Mouse (Mus musculus): ENCODE data around the gene Zfp428. TPM values are rescaled to one million over a fixed set of nuclear protein-coding genes. Genes with fewer than 3 reads are reported as not detected.

Gene Zfp428
- polyA plus RNA-seq, 1 experiment from 2014 or later = 201 TPM

- peak overlapping the region; percentile 49 for H3K4me3 ChIP-seq (replicated peaks; ENCODE audit: low read length)
- DNase-seq (ENCODE audit: low spot score) = no peak
- H3K27ac ChIP-seq = no peak overlapping the region
- no peak for ATAC-seq (ENCODE audit: low FRiP score)
- no peaks in the 10 kb centered on the region for H3K9me3 ChIP-seq (ENCODE audit: control insufficient read depth, low read length)
- H3K9ac ChIP-seq = peak overlapping the region; percentile 60
- 37% methylated on average over 13 of the region's 13 CpGs for WGBS
- peak overlapping the region; percentile 58 for H3K4me2 ChIP-seq (replicated peaks)
- peaks cover 28% of the 10 kb centered on the region for H3K36me3 ChIP-seq (replicated peaks; ENCODE audit: control insufficient read depth, insufficient read depth)
- peaks cover 5% of the 10 kb centered on the region for H3K4me1 ChIP-seq (replicated peaks; ENCODE audit: control insufficient read depth, insufficient read depth, low read length)
- H3K27me3 ChIP-seq (ENCODE audit: control insufficient read depth, insufficient read depth, low read length) = no peaks in the 10 kb centered on the region
Observed at GRCm38 (mm10) chr7:24547534-24548036, 40.8 kb downstream of the Zfp428 start.

GRCm38 (mm10) chr7:24551985-24552759 is 45.4 kb downstream of the Zfp428 start:
- H3K4me2 ChIP-seq (replicated peaks) = no peak overlapping the region
- H3K27ac ChIP-seq = no peak overlapping the region
- H3K36me3 ChIP-seq (replicated peaks; ENCODE audit: control insufficient read depth, insufficient read depth) = peaks cover 37% of the 10 kb centered on the region
- WGBS = 90% methylated on average over 12 of the region's 12 CpGs
- no peaks in the 10 kb centered on the region for H3K27me3 ChIP-seq (ENCODE audit: control insufficient read depth, insufficient read depth, low read length)
- no peak overlapping the region for H3K9ac ChIP-seq
- DNase-seq (ENCODE audit: low spot score) (no peak), ATAC-seq (ENCODE audit: low FRiP score) (no peak)
- no peaks in the 10 kb centered on the region for H3K9me3 ChIP-seq (ENCODE audit: control insufficient read depth, low read length)
- H3K4me1 ChIP-seq (replicated peaks; ENCODE audit: control insufficient read depth, insufficient read depth, low read length) = no peaks in the 10 kb centered on the region; the same call in 1 of the 2 replicates
- H3K4me3 ChIP-seq (replicated peaks; ENCODE audit: low read length) = no peak overlapping the region

- ATAC-seq (ENCODE audit: low FRiP score) = no peak
- no peaks in the 10 kb centered on the region for H3K27me3 ChIP-seq (ENCODE audit: control insufficient read depth, insufficient read depth, low read length)
- no peak overlapping the region for H3K9ac ChIP-seq
- H3K4me3 ChIP-seq (replicated peaks; ENCODE audit: low read length) = no peak overlapping the region
- H3K4me2 ChIP-seq (replicated peaks) = no peak overlapping the region
- H3K27ac ChIP-seq = no peak overlapping the region
- H3K4me1 ChIP-seq (replicated peaks; ENCODE audit: control insufficient read depth, insufficient read depth, low read length) = no peaks in the 10 kb centered on the region
- 93% methylated on average over 10 of the region's 10 CpGs for WGBS
- H3K9me3 ChIP-seq (ENCODE audit: control insufficient read depth, low read length) = no peaks in the 10 kb centered on the region
- DNase-seq (ENCODE audit: low spot score) = no peak
- peaks cover 30% of the 10 kb centered on the region for H3K36me3 ChIP-seq (replicated peaks; ENCODE audit: control insufficient read depth, insufficient read depth)
Observed at GRCm38 (mm10) chr7:24555786-24556185, 49.0 kb downstream of the Zfp428 start.

GRCm38 (mm10) chr7:24561450-24561849 is 54.6 kb downstream of the Zfp428 start:
- H3K4me3 ChIP-seq (replicated peaks; ENCODE audit: low read length) = no peak overlapping the region
- no peak for ATAC-seq (ENCODE audit: low FRiP score)

GRCm38 (mm10) chr7:24563191-24563836 is 56.5 kb downstream of the Zfp428 start:
- H3K9me3 ChIP-seq (ENCODE audit: control insufficient read depth, low read length) = no peaks in the 10 kb centered on the region
- H3K4me1 ChIP-seq (replicated peaks; ENCODE audit: control insufficient read depth, insufficient read depth, low read length) = no peaks in the 10 kb centered on the region
- H3K27ac ChIP-seq = no peak overlapping the region
- no peak overlapping the region for H3K4me3 ChIP-seq (replicated peaks; ENCODE audit: low read length)
- H3K27me3 ChIP-seq (ENCODE audit: control insufficient read depth, insufficient read depth, low read length) = no peaks in the 10 kb centered on the region
- H3K36me3 ChIP-seq (replicated peaks; ENCODE audit: control insufficient read depth, insufficient read depth) = peaks cover 54% of the 10 kb centered on the region
- H3K9ac ChIP-seq = no peak overlapping the region
- no peak for DNase-seq (ENCODE audit: low spot score)
- 88% methylated on average over 8 of the region's 8 CpGs for WGBS
- ATAC-seq (ENCODE audit: low FRiP score) = no peak
- no peak overlapping the region for H3K4me2 ChIP-seq (replicated peaks)

More at GRCm38 (mm10) chr7:24561450-24561849, 54.6 kb downstream of the Zfp428 start:
- Histone ChIP-seq H3K9ac (no peak overlapping the region), H3K27ac (no peak overlapping the region), H3K36me3 (replicated peaks; ENCODE audit: control insufficient read depth, insufficient read depth) (peaks cover 35% of the 10 kb centered on the region), H3K9me3 (ENCODE audit: control insufficient read depth, low read length) (no peaks in the 10 kb centered on the region), H3K4me2 (replicated peaks) (no peak overlapping the region), H3K4me1 (replicated peaks; ENCODE audit: control insufficient read depth, insufficient read depth, low read length) (no peaks in the 10 kb centered on the region), H3K27me3 (ENCODE audit: control insufficient read depth, insufficient read depth, low read length) (no peaks in the 10 kb centered on the region)
- WGBS = 91% methylated on average over 4 of the region's 4 CpGs
- no peak for DNase-seq (ENCODE audit: low spot score)

- H3K9ac ChIP-seq = no peak overlapping the region
- ATAC-seq (ENCODE audit: low FRiP score) = no peak
- no peaks in the 10 kb centered on the region for H3K4me1 ChIP-seq (replicated peaks; ENCODE audit: control insufficient read depth, insufficient read depth, low read length)
- DNase-seq (ENCODE audit: low spot score) = no peak
- 87% methylated on average over 4 of the region's 4 CpGs for WGBS
- no peak overlapping the region for H3K4me2 ChIP-seq (replicated peaks)
- H3K36me3 ChIP-seq (replicated peaks; ENCODE audit: control insufficient read depth, insufficient read depth) = peaks cover 59% of the 10 kb centered on the region
- H3K27me3 ChIP-seq (ENCODE audit: control insufficient read depth, insufficient read depth, low read length) = no peaks in the 10 kb centered on the region
- H3K4me3 ChIP-seq (replicated peaks; ENCODE audit: low read length) = no peak overlapping the region
- no peak overlapping the region for H3K27ac ChIP-seq
- no peaks in the 10 kb centered on the region for H3K9me3 ChIP-seq (ENCODE audit: control insufficient read depth, low read length)
Observed at GRCm38 (mm10) chr7:24563837-24564206, 57.0 kb downstream of the Zfp428 start.

GRCm38 (mm10) chr7:24564607-24565265 is 57.9 kb downstream of the Zfp428 start:
- ATAC-seq (ENCODE audit: low FRiP score) (peak; percentile 60; the same call in 1 of the 2 replicates), DNase-seq (ENCODE audit: low spot score) (peak; percentile 64)
- 65% methylated on average over 6 of the region's 6 CpGs for WGBS
- Histone ChIP-seq H3K36me3 (replicated peaks; ENCODE audit: control insufficient read depth, insufficient read depth) (peaks cover 56% of the 10 kb centered on the region), H3K9ac (no peak overlapping the region), H3K4me1 (replicated peaks; ENCODE audit: control insufficient read depth, insufficient read depth, low read length) (no peaks in the 10 kb centered on the region), H3K4me3 (replicated peaks; ENCODE audit: low read length) (no peak overlapping the region), H3K27me3 (ENCODE audit: control insufficient read depth, insufficient read depth, low read length) (no peaks in the 10 kb centered on the region), H3K9me3 (ENCODE audit: control insufficient read depth, low read length) (no peaks in the 10 kb centered on the region), H3K4me2 (replicated peaks) (no peak overlapping the region), H3K27ac (no peak overlapping the region)

Data from hindbrain, embryonic 14.5 days (tissue).